Mouse (Mus musculus): ENCODE measurements at regions not wholly inside any gene's neighbourhood (a gene's known extent, or its start where the extent isn't known, plus 50 kb on each side); places are given as distances from the start of the nearest gene placed in this dataset.

DNA sequence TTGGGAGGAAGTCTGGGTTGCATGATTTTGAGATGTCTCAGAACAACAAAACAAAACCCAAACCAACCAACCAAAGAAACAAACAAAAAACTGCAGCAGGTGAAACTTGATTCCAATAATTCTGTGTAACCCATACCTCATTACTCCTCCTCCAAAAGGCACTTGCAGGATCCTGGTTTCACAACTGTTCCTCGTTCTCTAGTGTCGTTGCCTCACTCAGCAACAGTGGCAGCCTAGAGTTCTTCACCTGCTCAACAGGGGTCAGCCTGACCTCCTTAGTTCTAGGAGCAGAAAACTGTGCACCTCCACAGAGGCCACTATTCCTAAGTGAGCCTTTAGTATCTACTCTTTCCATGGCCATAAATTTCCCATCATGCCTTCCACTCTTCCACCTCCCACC, 72.3 kb upstream of the Vangl1 start:
- no peak for TF ChIP-seq POLR2A (IDR thresholded peaks at IDR 0.05; ENCODE audit: low read depth, low read length)
- no peak for TF ChIP-seq CTCF (IDR thresholded peaks at IDR 0.05; ENCODE audit: extremely low read depth, insufficient read length, insufficient replicate concordance, low read depth, low read length)
- WGBS: 81% methylated on average over 2 of the region's 2 CpGs
- H3K4me1 ChIP-seq (ENCODE audit: control insufficient read depth, insufficient read depth, insufficient read length, low read length): no peaks in the 10 kb centered on the region; the same call in 1 of the 2 replicates
- H3K27ac ChIP-seq (ENCODE audit: insufficient read depth, low read depth, low read length): no peak overlapping the region
- H3K27me3 ChIP-seq (ENCODE audit: control insufficient read depth, insufficient read depth, low read length): no peaks in the 10 kb centered on the region
- H3K36me3 ChIP-seq (ENCODE audit: control insufficient read depth, insufficient read depth, low read length): no peaks in the 10 kb centered on the region
- no peak overlapping the region for H3K4me3 ChIP-seq (ENCODE audit: low read depth, low read length)

DNA sequence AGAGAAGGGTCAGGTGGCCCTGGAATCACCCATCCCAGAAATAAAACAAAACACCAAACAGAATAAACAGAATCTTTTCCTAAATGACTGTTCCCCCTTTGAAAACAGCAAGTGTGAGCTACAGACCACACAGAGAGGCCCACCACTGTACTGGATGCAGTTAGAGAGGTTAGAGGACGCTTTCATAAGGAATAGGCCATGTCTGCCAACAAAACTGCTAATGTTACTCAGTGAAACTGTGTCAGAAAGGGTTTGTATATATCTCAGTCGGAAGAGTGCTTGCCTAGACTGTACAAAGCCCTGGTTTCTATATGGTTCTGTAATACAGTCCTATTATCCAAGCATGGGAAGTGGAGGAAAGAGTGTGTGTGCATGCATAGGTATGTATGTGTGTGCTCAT, 71.8 kb upstream of the Vangl1 start:
- no peak overlapping the region for H3K4me3 ChIP-seq (ENCODE audit: low read depth, low read length)
- no peaks in the 10 kb centered on the region for H3K27me3 ChIP-seq (ENCODE audit: control insufficient read depth, insufficient read depth, low read length)
- no peaks in the 10 kb centered on the region for H3K36me3 ChIP-seq (ENCODE audit: control insufficient read depth, insufficient read depth, low read length)
- 78% methylated on average over 2 of the region's 2 CpGs for WGBS
- H3K4me1 ChIP-seq (ENCODE audit: control insufficient read depth, insufficient read depth, insufficient read length, low read length): no peaks in the 10 kb centered on the region; the same call in 1 of the 2 replicates
- TF ChIP-seq CTCF (IDR thresholded peaks at IDR 0.05; ENCODE audit: extremely low read depth, insufficient read length, insufficient replicate concordance, low read depth, low read length): no peak
- TF ChIP-seq POLR2A (IDR thresholded peaks at IDR 0.05; ENCODE audit: low read depth, low read length): no peak
- H3K27ac ChIP-seq (ENCODE audit: insufficient read depth, low read depth, low read length): no peak overlapping the region

DNA sequence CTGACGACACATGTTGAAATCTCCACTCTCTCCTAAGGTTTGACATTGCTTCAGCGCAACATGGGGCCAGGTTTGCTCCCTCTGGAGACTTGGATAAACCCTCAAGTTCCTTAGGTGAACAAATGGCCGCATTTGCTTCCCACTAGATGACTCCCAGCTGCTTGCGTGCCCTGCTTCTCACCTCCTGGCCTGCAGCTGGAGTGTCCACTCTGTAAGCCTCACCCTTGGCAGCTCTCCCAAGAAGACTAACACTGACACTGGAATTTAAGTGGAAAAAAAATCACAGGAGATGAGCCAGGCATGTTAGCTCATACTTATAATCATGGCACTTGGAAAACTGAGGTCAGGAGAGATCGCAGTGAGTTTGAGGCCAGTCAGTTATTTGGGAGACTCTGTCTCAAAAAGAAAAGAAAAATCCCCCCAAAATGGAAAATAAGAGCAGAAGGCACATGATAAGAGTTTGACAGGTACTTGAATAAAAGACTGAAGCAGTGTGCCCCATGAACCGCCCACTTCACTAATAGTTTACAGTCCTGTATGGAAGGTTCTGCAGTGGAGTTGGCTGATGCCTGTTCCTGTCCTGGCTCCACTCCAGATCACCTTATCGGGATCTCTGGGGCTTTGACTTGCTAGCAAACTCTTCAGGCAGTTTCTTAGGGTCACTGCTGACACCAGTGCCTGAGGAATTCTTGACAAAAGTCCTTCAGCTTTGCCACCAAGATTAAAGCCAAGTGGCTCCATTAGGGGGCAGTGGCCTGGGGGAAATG, 70.9 kb upstream of the Vangl1 start:
- no peaks in the 10 kb centered on the region; the same call in 1 of the 2 replicates for H3K4me1 ChIP-seq (ENCODE audit: control insufficient read depth, insufficient read depth, insufficient read length, low read length)
- H3K27me3 ChIP-seq (ENCODE audit: control insufficient read depth, insufficient read depth, low read length): no peaks in the 10 kb centered on the region
- H3K36me3 ChIP-seq (ENCODE audit: control insufficient read depth, insufficient read depth, low read length): no peaks in the 10 kb centered on the region
- no peak overlapping the region for H3K4me3 ChIP-seq (ENCODE audit: low read depth, low read length)
- 68% methylated on average over 7 of the region's 7 CpGs for WGBS
- TF ChIP-seq POLR2A (IDR thresholded peaks at IDR 0.05; ENCODE audit: low read depth, low read length) (no peak), CTCF (IDR thresholded peaks at IDR 0.05; ENCODE audit: extremely low read depth, insufficient read length, insufficient replicate concordance, low read depth, low read length) (no peak)
- H3K27ac ChIP-seq (ENCODE audit: insufficient read depth, low read depth, low read length): no peak overlapping the region

GRCm38 (mm10) chr3:102270779-102271178, 66.3 kb upstream of the Vangl1 start:
- Histone ChIP-seq H3K27me3 (ENCODE audit: control insufficient read depth, insufficient read depth, low read length) (no peaks in the 10 kb centered on the region), H3K36me3 (ENCODE audit: control insufficient read depth, insufficient read depth, low read length) (no peaks in the 10 kb centered on the region), H3K27ac (ENCODE audit: insufficient read depth, low read depth, low read length) (no peak overlapping the region), H3K4me3 (ENCODE audit: low read depth, low read length) (no peak overlapping the region), H3K4me1 (ENCODE audit: control insufficient read depth, insufficient read depth, insufficient read length, low read length) (no peaks in the 10 kb centered on the region; the same call in 1 of the 2 replicates)
- WGBS: 88% methylated on average over 6 of the region's 6 CpGs
- TF ChIP-seq CTCF (IDR thresholded peaks at IDR 0.05; ENCODE audit: extremely low read depth, insufficient read length, insufficient replicate concordance, low read depth, low read length) (no peak), POLR2A (IDR thresholded peaks at IDR 0.05; ENCODE audit: low read depth, low read length) (no peak)

- H3K27ac ChIP-seq (ENCODE audit: insufficient read depth, low read depth, low read length): no peak overlapping the region
- no peak for TF ChIP-seq CTCF (IDR thresholded peaks at IDR 0.05; ENCODE audit: extremely low read depth, insufficient read length, insufficient replicate concordance, low read depth, low read length)
- TF ChIP-seq POLR2A (IDR thresholded peaks at IDR 0.05; ENCODE audit: low read depth, low read length): no peak
- no peak overlapping the region for H3K4me3 ChIP-seq (ENCODE audit: low read depth, low read length)
- H3K4me1 ChIP-seq (ENCODE audit: control insufficient read depth, insufficient read depth, insufficient read length, low read length): no peaks in the 10 kb centered on the region; the same call in 1 of the 2 replicates
- H3K36me3 ChIP-seq (ENCODE audit: control insufficient read depth, insufficient read depth, low read length): no peaks in the 10 kb centered on the region
- H3K27me3 ChIP-seq (ENCODE audit: control insufficient read depth, insufficient read depth, low read length): no peaks in the 10 kb centered on the region
- 70% methylated on average over 6 of the region's 6 CpGs for WGBS
Observed at GRCm38 (mm10) chr3:102270257-102270656, 65.8 kb upstream of the Vangl1 start.

DNA sequence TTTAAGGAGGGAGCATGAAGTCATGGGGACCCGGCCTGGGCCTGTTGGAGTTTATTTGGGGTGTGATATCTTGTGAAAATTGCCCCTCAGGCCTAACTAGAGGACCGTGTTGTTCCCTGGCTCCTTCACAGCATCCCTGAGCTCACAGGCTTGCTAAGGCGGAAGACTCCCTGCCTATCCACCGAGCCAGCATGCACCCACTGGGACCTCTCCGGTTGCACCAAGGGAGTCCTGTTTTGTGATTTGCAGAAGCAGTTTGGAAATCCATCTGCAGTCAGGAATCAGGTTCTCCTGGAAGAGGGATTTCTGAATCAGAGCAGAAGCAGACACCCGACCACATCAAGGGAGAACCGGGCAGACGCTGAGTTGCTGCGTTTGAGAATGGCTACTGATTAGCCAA, 61.6 kb upstream of the Vangl1 start:
- no peak overlapping the region for H3K4me3 ChIP-seq (ENCODE audit: low read depth, low read length)
- WGBS: 64% methylated on average over 9 of the region's 9 CpGs
- H3K36me3 ChIP-seq (ENCODE audit: control insufficient read depth, insufficient read depth, low read length): no peaks in the 10 kb centered on the region
- no peak overlapping the region for H3K27ac ChIP-seq (ENCODE audit: insufficient read depth, low read depth, low read length)
- TF ChIP-seq POLR2A (IDR thresholded peaks at IDR 0.05; ENCODE audit: low read depth, low read length) (no peak), CTCF (IDR thresholded peaks at IDR 0.05; ENCODE audit: extremely low read depth, insufficient read length, insufficient replicate concordance, low read depth, low read length) (no peak)
- H3K4me1 ChIP-seq (ENCODE audit: control insufficient read depth, insufficient read depth, insufficient read length, low read length): no peaks in the 10 kb centered on the region
- no peaks in the 10 kb centered on the region for H3K27me3 ChIP-seq (ENCODE audit: control insufficient read depth, insufficient read depth, low read length)

GRCm38 (mm10) chr3:102265146-102265545, 60.7 kb upstream of the Vangl1 start:
- Histone ChIP-seq H3K4me1 (ENCODE audit: control insufficient read depth, insufficient read depth, insufficient read length, low read length) (no peaks in the 10 kb centered on the region), H3K27me3 (ENCODE audit: control insufficient read depth, insufficient read depth, low read length) (no peaks in the 10 kb centered on the region), H3K4me3 (ENCODE audit: low read depth, low read length) (no peak overlapping the region), H3K27ac (ENCODE audit: insufficient read depth, low read depth, low read length) (no peak overlapping the region), H3K36me3 (ENCODE audit: control insufficient read depth, insufficient read depth, low read length) (no peaks in the 10 kb centered on the region)
- TF ChIP-seq POLR2A (IDR thresholded peaks at IDR 0.05; ENCODE audit: low read depth, low read length): no peak
- no peak for TF ChIP-seq CTCF (IDR thresholded peaks at IDR 0.05; ENCODE audit: extremely low read depth, insufficient read length, insufficient replicate concordance, low read depth, low read length)
- 57% methylated on average over 7 of the region's 7 CpGs for WGBS
